Mouse (Mus musculus) heart, embryonic 14.5 days (tissue): ENCODE data around the gene Ppt2. TPM values are rescaled to one million over a fixed set of nuclear protein-coding genes. Genes with fewer than 3 reads are reported as not detected.

Experiments used
- ATAC-seq: fragments of 200-750 bp; cut with Nextera tagmentation; 2 replicates; pipeline ENCODE4 v1.8.0; 2017; ENCODE audit warnings: low read depth, moderate TSS enrichment; ENCODE audit not compliant: insufficient number of reproducible peaks, insufficient read depth, low FRiP score
- H3K27ac ChIP-seq, 2 experiments: fragments of 200-500 bp in 1 of 2; fragments of 300-500 bp in 1 of 2; sonication (generic) in 1 of 2; replicated peaks in 1 of 2; 2 replicates each; pipeline ENCODE4 v1.5.1; 2012 to 2014; ENCODE audit warnings: low read depth in 2 of 2, low read length in 2 of 2, control low read depth in 1 of 2, mild to moderate bottlenecking in 1 of 2, mixed read lengths in 1 of 2; ENCODE audit not compliant: control insufficient read depth in 1 of 2, insufficient read depth in 1 of 2
- H3K27me3 ChIP-seq: fragments of 300-500 bp; sonication (generic); 2 replicates; pipeline ENCODE4 v1.6.1; 2014; ENCODE audit warnings: mild to moderate bottlenecking, low read length, control low read depth; ENCODE audit not compliant: control insufficient read depth, insufficient read depth
- H3K36me3 ChIP-seq: fragments of 300-500 bp; sonication (generic); 2 replicates; pipeline ENCODE4 v1.6.1; 2014; ENCODE audit warnings: mild to moderate bottlenecking, control low read depth, low read length, mixed read lengths; ENCODE audit not compliant: control insufficient read depth, insufficient read depth
- H3K4me1 ChIP-seq, 2 experiments: fragments of 200-500 bp in 1 of 2; fragments of 300-500 bp in 1 of 2; sonication (generic) in 1 of 2; 2 replicates each; pipeline ENCODE4 v1.6.1; 2012 to 2014; ENCODE audit warnings: low read length in 2 of 2, control low read depth in 1 of 2, mixed read lengths in 1 of 2; ENCODE audit not compliant: control insufficient read depth in 2 of 2, insufficient read depth in 2 of 2
- H3K4me2 ChIP-seq: fragments of 300-500 bp; sonication (generic); 2 replicates; pipeline ENCODE4 v1.6.1; 2014; ENCODE audit warnings: mild to moderate bottlenecking, low read length
- H3K4me3 ChIP-seq, 2 experiments: fragments of 200-500 bp in 1 of 2; fragments of 300-500 bp in 1 of 2; sonication (generic) in 1 of 2; 2 replicates each; pipeline ENCODE4 v1.5.1; 2012 to 2014; ENCODE audit warnings: low read length in 2 of 2, mild to moderate bottlenecking in 2 of 2, control low read depth in 1 of 2, low read depth in 1 of 2, moderate library complexity in 1 of 2; ENCODE audit not compliant: control insufficient read depth in 1 of 2, insufficient read depth in 1 of 2
- H3K9ac ChIP-seq: fragments of 300-500 bp; sonication (generic); 2 replicates; pipeline ENCODE4 v1.6.1; 2014; ENCODE audit warnings: mild to moderate bottlenecking, low read length
- H3K9me3 ChIP-seq: fragments of 300-500 bp; sonication (generic); 2 replicates; pipeline ENCODE4 v1.6.1; 2016; ENCODE audit warnings: low read length, control low read depth; ENCODE audit not compliant: control insufficient read depth
- WGBS: fragments of 180-500 bp; shearing (Covaris S2); extraction: QIAGEN DNeasy Blood & Tissue Kit; methylation state at CpG from one replicate; pipeline ENCODE4 v1.1.7; 2014; 5-methylcytosine and 5-hydroxymethylcytosine counted together
- polyA plus RNA-seq: library from polyadenylated mRNA; unstranded; fragments of >200 nt; fragmentation: Nextera tagmentation; extraction: Ambion mirVana; gene quantifications from 2 replicates; pipeline ENCODE4 v1.2.1, GENCODE M21; 2014

Gene Ppt2
- polyA plus RNA-seq, 1 experiment from 2014 or later = 33.3 TPM

- H3K9me3 ChIP-seq = 0 out of 2 replicates have a peak, but pooled peaks cover 5% of the 10 kb centered on the region
- H3K27ac ChIP-seq = no peak overlapping the region
- 82% methylated on average over 13 of the region's 13 CpGs for WGBS
- ATAC-seq = no peak
- no peak overlapping the region for H3K4me2 ChIP-seq
- no peaks in the 10 kb centered on the region for H3K27me3 ChIP-seq
- no peak overlapping the region for H3K9ac ChIP-seq
- 0 out of 2 replicates have a peak, but pooled peaks cover 2% of the 10 kb centered on the region for H3K36me3 ChIP-seq
- peaks cover 8 to 11% of the 10 kb centered on the region in 2 experiments for H3K4me1 ChIP-seq
- H3K4me3 ChIP-seq = no peak overlapping the region
Measured at GRCm38 (mm10) chr17:34568421-34568820, 59.9 kb downstream of the Ppt2 start.

GRCm38 (mm10) chr17:34567311-34567710, 61.0 kb downstream of the Ppt2 start:
- no peak overlapping the region for H3K4me3 ChIP-seq
- no peak for ATAC-seq
- H3K36me3 ChIP-seq = 0 out of 2 replicates have a peak, but pooled peaks cover 2% of the 10 kb centered on the region
- H3K9ac ChIP-seq = no peak overlapping the region
- 54% methylated on average over 9 of the region's 9 CpGs for WGBS
- no peak overlapping the region for H3K27ac ChIP-seq
- 0 out of 2 replicates have a peak, but pooled peaks cover 5% of the 10 kb centered on the region for H3K9me3 ChIP-seq
- no peaks in the 10 kb centered on the region for H3K27me3 ChIP-seq
- H3K4me1 ChIP-seq = peaks cover 8 to 11% of the 10 kb centered on the region in 2 experiments
- H3K4me2 ChIP-seq = no peak overlapping the region

Other genes starting within 250 kb of the Ppt2 start
- not detected in 2 replicates for gene BC051142, start 229.7 kb downstream of the Ppt2 start, polyA plus RNA-seq
- not detected in 2 replicates for gene Btnl4, start 151.2 kb downstream of the Ppt2 start, polyA plus RNA-seq
- not detected in 2 replicates for gene Btnl6, start 111.2 kb downstream of the Ppt2 start, polyA plus RNA-seq
- gene Notch4, start 64.2 kb downstream of the Ppt2 start, polyA plus RNA-seq = 9.8 and 11.4 TPM in 2 replicates
- gene Gpsm3, start 38.7 kb downstream of the Ppt2 start, polyA plus RNA-seq = 6.1 and 7.5 TPM in 2 replicates
- gene Pbx2, start 37.2 kb downstream of the Ppt2 start, polyA plus RNA-seq = 5.4 and 7.9 TPM in 2 replicates
- 1.2 and 1.8 TPM in 2 replicates for gene Ager, start 30.6 kb downstream of the Ppt2 start, polyA plus RNA-seq
- gene Rnf5, start 24.8 kb downstream of the Ppt2 start, polyA plus RNA-seq = 87.0 and 90.9 TPM in 2 replicates
- gene Agpat1, start 24.2 kb downstream of the Ppt2 start, polyA plus RNA-seq = 26.1 and 54.4 TPM in 2 replicates
- gene Egfl8, start 12.5 kb downstream of the Ppt2 start, polyA plus RNA-seq = 0.46 and 0.55 TPM in 2 replicates
- gene Prrt1, start 1.0 kb upstream of the Ppt2 start, polyA plus RNA-seq = 0.27 and 0.39 TPM in 2 replicates
- 7.3 and 8.9 TPM in 2 replicates for gene Fkbpl, start 16.3 kb upstream of the Ppt2 start, polyA plus RNA-seq
- 28.7 and 34.3 TPM in 2 replicates for gene Atf6b, start 18.6 kb upstream of the Ppt2 start, polyA plus RNA-seq
- 2.7 and 3.0 TPM in 2 replicates for gene Tnxb, start 42.0 kb upstream of the Ppt2 start, polyA plus RNA-seq
- gene C4b, start 115.4 kb upstream of the Ppt2 start, polyA plus RNA-seq = 0.13 and 0.23 TPM in 2 replicates
- not detected in 2 replicates for gene Cyp21a1, start 176.1 kb upstream of the Ppt2 start, polyA plus RNA-seq
- 17.1 and 18.4 TPM in 2 replicates for gene Stk19, start 208.4 kb upstream of the Ppt2 start, polyA plus RNA-seq
- 26.6 and 33.1 TPM in 2 replicates for gene Dxo, start 208.5 kb upstream of the Ppt2 start, polyA plus RNA-seq
- 22.4 and 23.0 TPM in 2 replicates for gene Skiv2l, start 221.7 kb upstream of the Ppt2 start, polyA plus RNA-seq
- gene Nelfe, start 221.9 kb upstream of the Ppt2 start, polyA plus RNA-seq = 65.7 and 65.8 TPM in 2 replicates
- gene Cfb, start 234.0 kb upstream of the Ppt2 start, polyA plus RNA-seq = 1.2 and 2.7 TPM in 2 replicates